Mouse (Mus musculus) macrophage (primary cell): ENCODE results near the gene Clnk. TPM values are rescaled to one million over a fixed set of nuclear protein-coding genes. Genes with fewer than 3 reads are reported as not detected.

ENCODE experiments used
- H3K27ac ChIP-seq: fragments of 350-480 bp; formaldehyde crosslinking; 2 replicates; pipeline ENCODE4 v1.9.0; 2021
- H3K36me3 ChIP-seq: fragments of 350-480 bp; formaldehyde crosslinking; 2 replicates; pipeline ENCODE4 v1.9.0; 2021; ENCODE audit errors: inconsistent target
- H3K4me3 ChIP-seq: fragments of 350-480 bp; formaldehyde crosslinking; 2 replicates; pipeline ENCODE4 v1.9.0; 2021; ENCODE audit errors: inconsistent target
- H3K79me2 ChIP-seq: fragments of 350-480 bp; formaldehyde crosslinking; 2 replicates; pipeline ENCODE4 v1.9.0; 2021; ENCODE audit errors: inconsistent target
- WGBS: methylation state at CpG from one replicate; pipeline ENCODE4 v1.1.7; 2026; ENCODE audit warnings: inconsistent platforms; ENCODE audit not compliant: missing documents; 5-methylcytosine and 5-hydroxymethylcytosine counted together
- polyA plus RNA-seq: library from polyadenylated mRNA; stranded (reverse); fragments of 250-400 nt; gene quantifications from 3 replicates; pipeline ENCODE4 v1.2.4, GENCODE M21; 2018; ENCODE audit warnings: inconsistent platforms

Gene Clnk
- polyA plus RNA-seq, 1 experiment from 2014 or later, result not detected

- Histone ChIP-seq H3K79me2 (no peaks in the 10 kb centered on the region), H3K27ac (no peak overlapping the region), H3K4me3 (no peak overlapping the region), H3K36me3 (no peaks in the 10 kb centered on the region)
- 92% methylated on average over 9 of the region's 9 CpGs for WGBS
Observed at GRCm38 (mm10) chr5:38813391-38814109, 63.1 kb downstream of the Clnk start.

GRCm38 (mm10) chr5:38812916-38813315 lies 63.7 kb downstream of the Clnk start:
- no peaks in the 10 kb centered on the region for H3K79me2 ChIP-seq
- 91% methylated on average over 7 of the region's 7 CpGs for WGBS

GRCm38 (mm10) chr5:38812386-38812785 lies 64.2 kb downstream of the Clnk start:
- H3K27ac ChIP-seq, result no peak overlapping the region
- 76% methylated on average over 6 of the region's 7 CpGs for whole genome bisulfite sequencing
- H3K79me2 ChIP-seq, result no peaks in the 10 kb centered on the region
- H3K36me3 ChIP-seq, result no peaks in the 10 kb centered on the region
- H3K4me3 ChIP-seq, result no peak overlapping the region

More at GRCm38 (mm10) chr5:38812916-38813315, 63.7 kb downstream of the Clnk start:
- no peaks in the 10 kb centered on the region for H3K36me3 ChIP-seq
- no peak overlapping the region for H3K4me3 ChIP-seq
- no peak overlapping the region for H3K27ac ChIP-seq

GRCm38 (mm10) chr5:38798910-38799309 lies 77.7 kb downstream of the Clnk start:
- no peak overlapping the region for H3K4me3 ChIP-seq
- no peaks in the 10 kb centered on the region for H3K79me2 ChIP-seq
- WGBS, result 91% methylated on average over 7 of the region's 7 CpGs
- H3K36me3 ChIP-seq, result no peaks in the 10 kb centered on the region
- H3K27ac ChIP-seq, result no peak overlapping the region

GRCm38 (mm10) chr5:38795139-38795538 lies 81.5 kb downstream of the Clnk start:
- no peaks in the 10 kb centered on the region for H3K79me2 ChIP-seq

GRCm38 (mm10) chr5:38791116-38791515 lies 85.5 kb downstream of the Clnk start:
- WGBS, result 90% methylated on average over 2 of the region's 2 CpGs
- no peak overlapping the region for H3K27ac ChIP-seq
- no peak overlapping the region for H3K4me3 ChIP-seq

More at GRCm38 (mm10) chr5:38795139-38795538, 81.5 kb downstream of the Clnk start:
- H3K27ac ChIP-seq, result no peak overlapping the region
- H3K4me3 ChIP-seq, result no peak overlapping the region
- no peaks in the 10 kb centered on the region for H3K36me3 ChIP-seq
- WGBS, result 92% methylated on average over 11 of the region's 11 CpGs

GRCm38 (mm10) chr5:38788820-38789219 lies 87.8 kb downstream of the Clnk start:
- Histone ChIP-seq H3K79me2 (no peaks in the 10 kb centered on the region), H3K36me3 (no peaks in the 10 kb centered on the region), H3K4me3 (no peak overlapping the region), H3K27ac (no peak overlapping the region)
- WGBS, result 93% methylated on average over 5 of the region's 5 CpGs

More at GRCm38 (mm10) chr5:38791116-38791515, 85.5 kb downstream of the Clnk start:
- H3K79me2 ChIP-seq, result no peaks in the 10 kb centered on the region
- no peaks in the 10 kb centered on the region for H3K36me3 ChIP-seq

- Histone ChIP-seq H3K27ac (no peak overlapping the region), H3K36me3 (no peaks in the 10 kb centered on the region), H3K4me3 (no peak overlapping the region), H3K79me2 (no peaks in the 10 kb centered on the region)
- 83% methylated on average over 15 of the region's 15 CpGs for WGBS
Observed at GRCm38 (mm10) chr5:38787851-38788520, 88.6 kb downstream of the Clnk start.

GRCm38 (mm10) chr5:38786126-38786525 lies 90.5 kb downstream of the Clnk start:
- H3K4me3 ChIP-seq, result no peak overlapping the region
- H3K27ac ChIP-seq, result no peak overlapping the region
- no peaks in the 10 kb centered on the region for H3K79me2 ChIP-seq
- H3K36me3 ChIP-seq, result no peaks in the 10 kb centered on the region
- 94% methylated on average over 15 of the region's 15 CpGs for WGBS

- Histone ChIP-seq H3K36me3 (no peaks in the 10 kb centered on the region), H3K79me2 (no peaks in the 10 kb centered on the region), H3K4me3 (no peak overlapping the region), H3K27ac (no peak overlapping the region)
- WGBS, result 86% methylated on average over 8 of the region's 8 CpGs
Observed at GRCm38 (mm10) chr5:38785686-38786085, 90.9 kb downstream of the Clnk start.

- no peaks in the 10 kb centered on the region for H3K36me3 ChIP-seq
- H3K4me3 ChIP-seq, result no peak overlapping the region
- WGBS, result 36% methylated on average over 4 of the region's 4 CpGs
- no peak overlapping the region for H3K27ac ChIP-seq
- no peaks in the 10 kb centered on the region for H3K79me2 ChIP-seq
Observed at GRCm38 (mm10) chr5:38781813-38782212, 94.8 kb downstream of the Clnk start.

- Histone ChIP-seq H3K79me2 (no peaks in the 10 kb centered on the region), H3K4me3 (no peak overlapping the region), H3K36me3 (no peaks in the 10 kb centered on the region), H3K27ac (no peak overlapping the region)
- WGBS, result 95% methylated on average over 8 of the region's 8 CpGs
Observed at GRCm38 (mm10) chr5:38780631-38781030, 96.0 kb downstream of the Clnk start.

- WGBS, result 86% methylated on average over 3 of the region's 3 CpGs
- no peaks in the 10 kb centered on the region for H3K36me3 ChIP-seq
- H3K27ac ChIP-seq, result no peak overlapping the region
- no peaks in the 10 kb centered on the region for H3K79me2 ChIP-seq
- no peak overlapping the region for H3K4me3 ChIP-seq
Observed at GRCm38 (mm10) chr5:38780045-38780444, 96.6 kb downstream of the Clnk start.

- H3K79me2 ChIP-seq, result no peaks in the 10 kb centered on the region
- no peaks in the 10 kb centered on the region for H3K36me3 ChIP-seq
- 89% methylated on average over 10 of the region's 10 CpGs for WGBS
- no peak overlapping the region for H3K27ac ChIP-seq
- no peak overlapping the region for H3K4me3 ChIP-seq
Observed at GRCm38 (mm10) chr5:38775500-38775899, 101.1 kb downstream of the Clnk start.

GRCm38 (mm10) chr5:38754950-38755349 lies 121.7 kb downstream of the Clnk start:
- Histone ChIP-seq H3K4me3 (no peak overlapping the region), H3K27ac (no peak overlapping the region), H3K36me3 (no peaks in the 10 kb centered on the region), H3K79me2 (no peaks in the 10 kb centered on the region)
- 24% methylated on average over 3 of the region's 3 CpGs for WGBS
